Mouse (Mus musculus) embryo, embryonic 10 days (tissue): ENCODE measurements around the gene Hrct1.
A peak's percentile ranks its signal among the peaks of the same experiment; 100 is the strongest.

ENCODE experiments used
- DNase-seq: peaks from one replicate; pipeline ENCODE4 v3.0.0-alpha.2; 2015; ENCODE audit warnings: low spot score

Hrct1 gene

DNA sequence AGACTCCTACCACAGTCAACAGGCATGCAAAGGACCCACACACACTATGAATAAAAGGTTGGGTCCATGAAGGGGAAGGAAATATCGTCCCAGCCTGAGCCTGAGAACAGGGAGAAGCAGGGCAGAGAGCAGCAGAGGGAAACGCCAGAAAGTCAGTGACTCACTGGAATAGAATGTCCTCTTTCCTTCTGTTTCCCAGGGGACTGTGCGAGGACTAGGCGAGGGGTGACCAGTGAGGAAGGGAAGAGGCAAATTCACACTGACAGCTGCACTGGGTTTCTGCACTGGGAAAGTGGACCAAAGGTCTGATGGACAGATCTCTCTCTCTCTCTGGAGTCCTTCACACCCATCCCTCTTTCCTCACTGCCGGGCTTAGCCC is 1.6 kb downstream of the Hrct1 start:
- no peak for DNase-seq

DNA sequence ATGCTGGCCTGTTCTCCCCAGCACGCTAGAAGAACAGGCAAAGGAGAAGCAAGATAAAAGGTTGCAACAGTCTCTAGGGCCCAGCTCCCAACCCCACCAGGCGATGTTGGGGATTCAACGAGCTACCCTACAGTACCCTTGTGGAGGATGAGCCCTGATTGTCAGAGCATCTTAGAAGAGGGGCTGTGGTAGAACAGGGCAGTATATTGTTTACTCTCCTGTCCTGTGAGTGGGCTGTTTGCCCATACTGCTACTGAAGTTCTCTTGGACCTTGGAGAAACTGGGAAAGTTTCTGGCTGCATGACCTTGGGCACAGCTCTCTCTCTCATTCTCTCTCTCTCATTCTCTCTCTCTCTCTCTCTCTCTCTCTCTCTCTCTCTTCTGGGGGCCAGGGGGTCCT is 2.1 kb downstream of the Hrct1 start:
- no peak for DNase-seq

DNA sequence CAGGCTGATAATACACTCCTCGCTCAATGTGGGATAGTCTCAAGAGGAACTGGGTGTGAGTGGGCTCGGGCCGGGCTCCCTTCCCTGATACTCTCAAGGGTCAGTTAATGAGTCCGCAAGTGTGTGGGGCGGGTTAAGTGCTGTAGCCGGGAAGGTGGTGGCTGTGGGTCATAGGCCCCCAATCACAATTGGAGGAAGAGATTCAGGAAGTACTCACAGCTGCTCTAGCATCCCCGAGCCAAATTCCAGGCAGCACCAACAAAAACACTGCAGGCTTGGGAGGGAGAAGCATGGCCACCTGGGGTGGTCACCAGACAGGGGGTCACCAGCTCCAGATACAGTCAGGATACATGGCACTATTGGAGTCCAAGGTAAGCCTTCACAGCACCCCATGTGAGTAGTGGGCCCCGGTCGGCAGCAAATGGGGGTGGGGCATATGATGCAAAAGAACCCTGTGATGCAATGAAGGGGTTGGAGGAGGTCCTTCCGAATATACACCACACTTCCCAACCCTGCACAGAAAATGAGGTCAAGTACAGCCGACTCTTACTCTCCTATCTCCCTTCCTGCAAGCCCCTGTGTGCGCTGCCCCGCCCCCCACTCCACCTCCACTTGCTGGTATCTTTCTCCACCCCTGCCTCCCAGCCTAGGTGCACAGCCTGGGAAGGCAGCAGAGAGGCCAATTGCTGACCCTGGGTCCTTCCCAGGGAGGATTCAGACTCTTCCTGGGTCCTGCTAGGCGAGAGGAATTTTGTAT is 3.0 kb downstream of the Hrct1 start, which contains the start of gene Spaar:
Gene Spaar, plus strand, starts transcription at position 241 of the 757 bp plus-strand sequence.
- no peak for DNase-seq

- DNase-seq = peak; percentile 15
Measured at GRCm38 (mm10) chr4:43730750-43731297, 3.8 kb downstream of the Hrct1 start.

DNA sequence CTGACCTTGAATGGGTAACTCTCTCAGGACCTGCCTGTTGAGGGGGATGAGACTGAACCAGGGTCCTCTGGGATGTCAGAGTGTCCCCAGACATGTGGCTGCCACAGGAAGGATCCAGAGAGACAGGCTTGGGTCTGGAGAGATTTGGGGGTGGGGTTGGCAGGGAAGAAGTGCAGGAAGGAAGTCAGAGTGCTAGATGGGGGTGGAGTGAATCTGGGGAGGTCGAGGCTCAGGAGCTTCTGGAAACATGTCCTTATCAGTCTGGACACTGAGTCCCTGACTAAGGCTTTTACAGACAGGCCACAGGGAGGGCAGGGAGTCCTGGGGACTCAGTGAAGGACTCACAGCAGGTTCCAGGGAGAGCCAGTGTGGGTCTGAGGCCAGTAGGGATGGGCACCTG is 5.2 kb downstream of the Hrct1 start:
- DNase-seq = no peak

DNA sequence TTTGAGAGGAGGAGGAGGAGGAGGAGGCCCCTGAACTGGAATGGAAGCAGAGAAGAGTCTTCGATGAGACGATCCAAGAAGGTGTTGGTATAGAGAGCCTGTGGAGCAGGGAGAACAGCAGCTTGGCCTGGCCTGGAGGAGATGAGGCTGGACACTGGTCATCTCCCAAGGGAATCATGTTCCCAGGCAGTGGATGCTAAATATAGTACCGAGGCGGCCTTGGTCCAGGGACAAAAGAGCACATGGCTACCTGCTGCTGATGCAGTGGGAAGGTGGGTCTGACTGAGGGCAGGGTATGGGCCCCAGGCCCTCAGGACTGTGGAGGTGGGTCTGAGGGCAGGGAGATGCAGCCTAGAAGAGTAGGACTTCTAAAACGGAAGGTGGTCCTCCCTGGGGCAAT is 6.2 kb downstream of the Hrct1 start:
- DNase-seq = no peak

GRCm38 (mm10) chr4:43737144-43737543 is 10.2 kb downstream of the Hrct1 start:
- no peak for DNase-seq

DNA sequence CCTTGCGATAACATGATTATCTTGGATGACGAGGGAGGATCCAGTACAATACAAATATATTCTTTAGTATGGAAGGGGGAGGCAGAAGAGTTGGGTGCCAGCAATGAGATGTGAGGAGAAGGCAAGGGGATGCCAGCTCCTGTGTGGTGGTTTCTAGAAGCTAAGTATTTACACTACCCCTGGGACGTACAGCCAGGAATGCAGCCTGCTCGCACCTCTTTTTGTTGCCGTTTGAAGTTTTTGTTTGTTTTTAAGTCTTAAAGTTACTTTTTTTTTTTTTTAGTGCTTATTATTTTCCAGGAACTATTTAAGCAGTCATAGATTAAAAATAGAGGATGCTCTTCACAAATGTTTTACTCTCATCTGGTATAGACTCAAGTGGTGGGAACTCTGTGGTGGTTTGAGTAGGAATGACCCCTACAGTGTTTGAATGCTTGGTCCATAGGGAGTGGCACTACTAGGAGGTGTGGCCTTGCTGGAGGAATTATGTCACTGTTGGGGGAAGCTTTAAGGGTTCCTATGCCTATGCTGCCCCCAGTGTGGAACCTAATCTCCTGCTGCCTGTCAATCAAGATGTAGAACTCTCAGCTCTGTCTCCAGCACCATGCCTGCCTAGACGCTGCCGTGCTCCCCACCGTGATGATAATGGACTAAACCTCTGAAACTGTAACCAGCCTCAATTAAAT is 12.1 kb downstream of the Hrct1 start:
- DNase-seq = no peak

- DNase-seq = no peak
Measured at GRCm38 (mm10) chr4:43741526-43741925, 14.5 kb downstream of the Hrct1 start.

DNA sequence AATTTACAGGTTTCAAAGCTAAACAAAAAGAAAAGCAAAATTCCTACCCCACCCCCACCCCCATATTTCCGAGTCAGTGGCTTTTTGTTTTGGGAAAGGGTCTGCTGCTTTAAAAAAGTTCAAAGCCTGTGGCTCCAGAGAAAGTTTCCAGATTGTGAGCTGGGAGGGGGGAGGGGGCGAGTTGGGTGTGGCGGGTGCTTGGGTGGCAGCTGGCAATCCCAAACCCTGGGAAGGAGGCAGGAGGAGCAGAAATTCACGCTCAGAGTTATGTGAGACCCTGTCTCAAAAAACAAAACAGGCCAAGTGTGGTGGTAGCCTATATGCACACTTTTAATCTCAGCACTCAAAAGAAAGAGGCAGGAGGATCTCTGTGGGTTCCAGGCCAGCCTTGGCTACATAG is 15.6 kb downstream of the Hrct1 start:
- no peak for DNase-seq

DNA sequence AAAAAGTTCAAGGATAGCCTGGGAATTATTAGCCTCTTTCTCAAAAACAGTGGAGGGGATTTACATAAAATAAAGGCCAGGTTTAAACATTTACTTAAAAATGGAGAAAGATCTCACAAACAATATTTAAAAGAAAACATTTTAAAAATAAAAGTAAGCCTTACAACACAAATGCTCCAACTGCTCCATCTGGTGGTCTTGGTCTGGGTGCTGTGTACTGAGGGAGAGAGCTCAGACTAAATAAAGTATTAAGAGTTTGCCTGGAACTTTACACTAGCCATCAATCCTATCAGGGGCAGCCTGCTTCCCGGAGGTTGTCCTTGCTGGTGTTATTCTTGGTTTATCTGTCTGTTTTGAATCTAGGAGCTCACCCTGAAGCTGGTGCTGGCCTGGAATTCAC is 16.1 kb downstream of the Hrct1 start:
- no peak for DNase-seq

DNA sequence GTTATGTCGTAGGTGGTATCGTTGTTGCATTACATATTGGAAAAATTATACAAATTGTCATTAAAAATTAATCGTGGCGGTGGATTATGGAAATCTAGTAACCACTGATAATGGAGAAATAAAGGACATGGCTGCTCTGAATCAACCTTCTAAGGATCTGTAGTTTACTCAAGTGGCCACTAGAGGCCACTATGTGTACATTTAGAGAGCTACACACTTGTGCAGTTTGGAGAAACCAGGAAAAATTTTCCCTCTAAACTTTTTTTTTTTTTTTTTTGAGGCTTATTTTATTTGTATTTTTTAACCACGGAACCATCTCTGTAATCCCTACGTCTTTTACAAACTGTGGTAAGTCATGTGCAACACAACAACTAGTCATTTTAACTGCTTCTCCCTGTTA is 18.2 kb downstream of the Hrct1 start:
- peak; percentile 63 for DNase-seq

- DNase-seq = no peak
Measured at GRCm38 (mm10) chr4:43757213-43757612, 30.2 kb downstream of the Hrct1 start.

GRCm38 (mm10) chr4:43759571-43760418 is 32.8 kb downstream of the Hrct1 start:
- DNase-seq = no peak

DNA sequence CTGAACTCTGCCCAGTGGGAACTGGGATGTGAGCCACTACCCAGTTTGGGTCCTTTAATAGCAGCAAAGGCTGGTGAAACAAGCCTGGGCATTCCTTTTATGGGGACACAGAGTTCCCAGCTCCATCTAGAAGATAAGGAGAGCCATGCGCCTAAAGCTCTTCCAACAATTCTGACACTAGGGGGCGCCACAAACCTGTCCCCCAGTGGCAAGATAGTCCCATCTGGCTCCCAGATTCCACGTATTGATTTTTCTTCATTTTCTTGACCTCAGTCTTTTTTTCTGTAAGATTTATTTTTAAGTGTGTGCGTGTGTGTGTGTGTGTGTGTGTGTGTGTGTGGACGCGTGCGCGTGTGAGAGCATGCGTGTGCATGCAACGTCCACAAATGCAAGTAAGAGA is 33.5 kb downstream of the Hrct1 start:
- peak; percentile 37 for DNase-seq

DNA sequence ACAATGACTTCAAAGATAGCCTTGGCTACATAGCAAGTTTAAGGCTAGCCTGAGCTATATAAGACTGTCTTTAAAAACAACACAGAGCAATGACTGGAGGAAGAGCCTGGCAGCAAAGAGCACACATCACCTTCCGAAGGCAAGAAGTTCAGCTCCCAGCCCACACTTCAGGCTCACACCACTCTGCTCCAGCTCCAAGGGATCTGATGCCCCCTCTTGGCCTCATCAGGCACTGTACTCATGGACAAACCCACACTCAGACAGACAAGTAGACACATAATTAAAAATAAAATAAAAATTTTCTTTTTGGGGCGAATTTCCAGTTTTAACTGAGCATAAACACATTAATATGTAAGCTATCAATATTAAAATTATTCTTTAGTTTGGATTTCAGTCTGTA is 34.3 kb downstream of the Hrct1 start:
- DNase-seq = no peak

GRCm38 (mm10) chr4:43763410-43763809 is 36.4 kb downstream of the Hrct1 start:
- peak; percentile 82 for DNase-seq

- DNase-seq = no peak
Measured at GRCm38 (mm10) chr4:43768341-43768740, 41.4 kb downstream of the Hrct1 start.

GRCm38 (mm10) chr4:43769374-43769773 is 42.4 kb downstream of the Hrct1 start:
- DNase-seq = no peak

- DNase-seq = no peak
Measured at GRCm38 (mm10) chr4:43770909-43771308, 43.9 kb downstream of the Hrct1 start, which contains the start of gene Olfr159. Gene Olfr159, minus strand, starts transcription at chr4:43771009.

DNA sequence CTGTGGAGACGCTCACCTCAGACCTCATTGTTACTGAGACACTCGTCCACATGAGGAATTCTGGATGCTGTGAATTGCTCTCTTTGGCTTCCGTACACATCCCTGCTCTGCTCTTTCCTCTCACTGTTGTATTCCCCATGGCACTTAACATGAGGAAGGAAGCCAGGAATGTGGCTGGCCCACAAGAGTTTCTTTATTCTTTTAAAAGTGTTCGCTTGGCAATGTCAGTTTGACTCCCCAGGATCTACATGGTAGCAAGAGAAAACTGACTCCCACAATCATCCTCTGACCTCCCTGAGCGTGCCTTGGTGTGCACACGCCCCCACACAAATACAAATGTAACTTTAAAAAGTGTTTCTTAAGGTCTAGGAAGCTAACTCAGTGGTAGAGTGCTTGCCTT is 44.6 kb downstream of the Hrct1 start:
- DNase-seq = no peak

GRCm38 (mm10) chr4:43772304-43772703 is 45.3 kb downstream of the Hrct1 start:
- DNase-seq = no peak
